Mouse (Mus musculus) MEL (cell line): Measurements from ENCODE around the gene Aspg. TPM values are rescaled to one million over a fixed set of nuclear protein-coding genes. Genes with fewer than 3 reads are reported as not detected.

ENCODE experiments used
- DNase-seq: peaks from one replicate; pipeline ENCODE4 v3.0.0; 2011; ENCODE audit warnings: low read depth, low spot score
- H3K27ac ChIP-seq: 2 replicates; pipeline ENCODE4 v1.5.1; 2012; ENCODE audit warnings: low read depth, mild to moderate bottlenecking, control low read depth, low read length, moderate library complexity; ENCODE audit not compliant: control insufficient read depth
- H3K27me3 ChIP-seq, 2 experiments: fragments of 150-350 bp in 1 of 2; sonication (generic) in 1 of 2; 2 replicates each; pipeline ENCODE4 v1.6.1; 2012; ENCODE audit warnings: low read length in 2 of 2, mild to moderate bottlenecking in 2 of 2, improper control_type of control experiment in 1 of 2, moderate library complexity in 1 of 2; ENCODE audit not compliant: insufficient read depth in 2 of 2, control insufficient read depth in 1 of 2
- H3K36me3 ChIP-seq, 2 experiments: 2 replicates each; pipeline ENCODE4 v1.6.1; 2012 to 2014; ENCODE audit warnings: low read length in 2 of 2, improper control_type of control experiment in 1 of 2, inconsistent platforms in 1 of 2, mild to moderate bottlenecking in 1 of 2; ENCODE audit not compliant: insufficient read depth in 2 of 2, control insufficient read depth in 1 of 2
- H3K4me1 ChIP-seq, 2 experiments: fragments of 150-350 bp in 1 of 2; sonication (generic) in 1 of 2; 2 replicates each; pipeline ENCODE4 v1.6.1; 2012; ENCODE audit warnings: low read length in 2 of 2, improper control_type of control experiment in 1 of 2, mild to moderate bottlenecking in 1 of 2; ENCODE audit not compliant: insufficient read depth in 2 of 2, control insufficient read depth in 1 of 2
- H3K4me3 ChIP-seq, 2 experiments: fragments of 150-350 bp in 1 of 2; sonication (generic) in 1 of 2; 2 replicates each; pipeline ENCODE4 v1.5.1; 2012; ENCODE audit warnings: low read depth in 2 of 2, low read length in 2 of 2, mild to moderate bottlenecking in 2 of 2, moderate library complexity in 2 of 2, control low read depth in 1 of 2, improper control_type of control experiment in 1 of 2; ENCODE audit not compliant: control insufficient read depth in 1 of 2, insufficient read depth in 1 of 2
- H3K79me2 ChIP-seq: 2 replicates; pipeline ENCODE4 v1.6.1; 2012; ENCODE audit warnings: mild to moderate bottlenecking, low read length, moderate library complexity; ENCODE audit not compliant: control insufficient read depth, poor library complexity, insufficient read depth
- H3K9ac ChIP-seq: 2 replicates; pipeline ENCODE4 v1.6.1; 2012; ENCODE audit warnings: low read depth, mild to moderate bottlenecking, control low read depth, low read length, moderate library complexity; ENCODE audit not compliant: control insufficient read depth, poor library complexity, severe bottlenecking
- H3K9me3 ChIP-seq: fragments of 150-350 bp; sonication (generic); replicated peaks from 2 replicates; pipeline ENCODE4 v1.6.1; 2012; ENCODE audit warnings: mild to moderate bottlenecking, low read length, improper control_type of control experiment, moderate library complexity; ENCODE audit not compliant: insufficient read depth
- CTCF ChIP-seq, 3 experiments: IDR thresholded peaks in 2 of 3; conservative IDR thresholded peaks in 1 of 3; 2 replicates each; pipeline ENCODE4 v1.5.1; 2011 to 2012; ENCODE audit warnings: low read length in 3 of 3, low read depth in 2 of 3, mild to moderate bottlenecking in 2 of 3, improper control_type of control experiment in 1 of 3, inconsistent platforms in 1 of 3, mixed read lengths in 1 of 3, moderate library complexity in 1 of 3; ENCODE audit not compliant: control insufficient read depth in 1 of 3, insufficient read depth in 1 of 3, poor library complexity in 1 of 3, severe bottlenecking in 1 of 3
- E2F4 ChIP-seq: IDR thresholded peaks from 2 replicates; pipeline ENCODE4 v1.6.1; 2011; ENCODE audit warnings: low read depth, low read length, improper control_type of control experiment, borderline replicate concordance
- ELF1 ChIP-seq: IDR thresholded peaks from 2 replicates; pipeline ENCODE4 v1.6.1; 2014; ENCODE audit warnings: low read depth, mild to moderate bottlenecking, inconsistent platforms, low read length, improper control_type of control experiment, moderate library complexity
- GABPA ChIP-seq: IDR thresholded peaks from 2 replicates; pipeline ENCODE4 v1.6.1; 2012; ENCODE audit warnings: low read depth, mild to moderate bottlenecking, inconsistent platforms, low read length, improper control_type of control experiment, moderate library complexity
- HCFC1 ChIP-seq: IDR thresholded peaks from 2 replicates; pipeline ENCODE4 v1.6.1; 2012; ENCODE audit warnings: low read depth, mild to moderate bottlenecking, inconsistent platforms, low read length, improper control_type of control experiment, moderate library complexity
- KAT2A ChIP-seq: conservative IDR thresholded peaks from 2 replicates; pipeline ENCODE4 v1.6.1; 2012; ENCODE audit warnings: low read depth, low read length, improper control_type of control experiment, inconsistent platforms
- MAZ ChIP-seq: IDR thresholded peaks from 2 replicates; pipeline ENCODE4 v1.6.1; 2012; ENCODE audit warnings: low read depth, mild to moderate bottlenecking, inconsistent platforms, low read length, improper control_type of control experiment
- MEF2A ChIP-seq: IDR thresholded peaks from 2 replicates; pipeline ENCODE4 v1.6.1; 2014; ENCODE audit warnings: low read depth, mild to moderate bottlenecking, inconsistent platforms, low read length, improper control_type of control experiment; ENCODE audit not compliant: poor library complexity, insufficient replicate concordance, severe bottlenecking; ENCODE audit errors: extremely low read depth
- NELFE ChIP-seq: IDR thresholded peaks from 2 replicates; pipeline ENCODE4 v1.6.1; 2011; ENCODE audit warnings: low read depth, low read length, improper control_type of control experiment
- NRF1 ChIP-seq: IDR thresholded peaks from 2 replicates; pipeline ENCODE4 v1.6.1; 2014; ENCODE audit warnings: low read depth, mild to moderate bottlenecking, inconsistent platforms, low read length, improper control_type of control experiment, moderate library complexity; ENCODE audit not compliant: poor library complexity, insufficient read depth, severe bottlenecking
- POLR2A ChIP-seq, 2 experiments: IDR thresholded peaks; 2 replicates each; pipeline ENCODE4 v1.6.1; 2011 to 2012; ENCODE audit warnings: low read length in 2 of 2, mild to moderate bottlenecking in 2 of 2, control low read depth in 1 of 2, improper control_type of control experiment in 1 of 2, low read depth in 1 of 2, moderate library complexity in 1 of 2; ENCODE audit not compliant: control insufficient read depth in 1 of 2, insufficient read depth in 1 of 2, poor library complexity in 1 of 2
- POLR2AphosphoS2 ChIP-seq: IDR thresholded peaks from 2 replicates; pipeline ENCODE4 v1.6.1; 2011; ENCODE audit warnings: low read length, improper control_type of control experiment
- POLR2AphosphoS5 ChIP-seq: IDR thresholded peaks from 2 replicates; pipeline ENCODE4 v1.6.1; 2012; ENCODE audit warnings: low read depth, borderline replicate concordance, mild to moderate bottlenecking, inconsistent platforms, low read length, moderate library complexity, mixed read lengths
- RAD21 ChIP-seq: IDR thresholded peaks from 2 replicates; pipeline ENCODE4 v1.6.1; 2011; ENCODE audit warnings: mild to moderate bottlenecking, low read depth, low read length, improper control_type of control experiment
- RCOR1 ChIP-seq: IDR thresholded peaks from 2 replicates; pipeline ENCODE4 v1.6.1; 2012; ENCODE audit warnings: low read depth, mild to moderate bottlenecking, inconsistent platforms, low read length, improper control_type of control experiment
- TAL1 ChIP-seq: IDR thresholded peaks from 2 replicates; pipeline ENCODE4 v1.6.1; 2012; ENCODE audit warnings: mild to moderate bottlenecking, inconsistent platforms, low read length, moderate library complexity, mixed read lengths
- TBP ChIP-seq: IDR thresholded peaks from 2 replicates; pipeline ENCODE4 v1.8.0; 2011; ENCODE audit warnings: low read depth, low read length, improper control_type of control experiment
- UBTF ChIP-seq: IDR thresholded peaks from 2 replicates; pipeline ENCODE4 v1.6.1; 2012; ENCODE audit warnings: low read depth, mild to moderate bottlenecking, inconsistent platforms, low read length, improper control_type of control experiment, moderate library complexity, borderline replicate concordance; ENCODE audit not compliant: insufficient read depth
- USF1 ChIP-seq: IDR thresholded peaks from 2 replicates; pipeline ENCODE4 v1.6.1; 2014; ENCODE audit warnings: low read depth, mild to moderate bottlenecking, inconsistent platforms, low read length, improper control_type of control experiment, moderate library complexity
- ZMIZ1 ChIP-seq: IDR thresholded peaks from 2 replicates; pipeline ENCODE4 v1.6.1; 2012; ENCODE audit warnings: low read depth, mild to moderate bottlenecking, inconsistent platforms, low read length, improper control_type of control experiment, moderate library complexity
- polyA plus RNA-seq, 2 experiments: library from polyadenylated mRNA; stranded (reverse) in 1 of 2; unstranded in 1 of 2; fragments of >175 nt in 1 of 2; fragments of >200 nt in 1 of 2; gene quantifications; 2 replicates each; pipeline versions ENCODE4 v1.2.1 to v1.2.4; 2012; ENCODE audit warnings: low replicate concordance in 2 of 2, low read depth in 1 of 2; ENCODE audit not compliant: insufficient read length in 2 of 2, insufficient read depth in 1 of 2, missing spikeins in 1 of 2
- total RNA-seq: library from RNA; depleted of rRNA; stranded (reverse); fragments of 300-350 nt; gene quantifications from 2 replicates; pipeline ENCODE4 v1.2.3, GENCODE M21; 2012

Aspg gene
- total and polyA plus RNA-seq, 3 experiments = not detected

GRCm38 (mm10) chr12:112145875-112146651, 39.6 kb downstream of the Aspg start, which contains the start of gene Kif26a:
Gene Kif26a (plus strand): TSS chr12:112146208.
- TF ChIP-seq RAD21 (no peak), RCOR1 (no peak), POLR2AphosphoS5 (no peak), E2F4 (0 out of 2 replicates have a peak, but pooled peaks have one; percentile 54), ELF1 (no peak), POLR2AphosphoS2 (no peak), NRF1 (peak; percentile 75), KAT2A (no peak), NELFE (0 out of 2 replicates have a peak, but pooled peaks have one; percentile 28), ZMIZ1 (no peak), USF1 (no peak), MAZ (no peak; the same call in 1 of the 2 replicates), MEF2A (no peak), TAL1 (no peak), POLR2A (IDR thresholded peaks at IDR 0.05; ENCODE audit: control insufficient read depth in 1 of 2, insufficient read depth in 1 of 2, low read depth in 1 of 2, low read length in 2 of 2, poor library complexity in 1 of 2) (peak in 1 of 2 experiments; percentile 54; a peak in 1 of 4 replicates), CTCF (IDR thresholded peaks at IDR 0.05 in 2 of 3, conservative IDR thresholded peaks at IDR 0.05 in 1 of 3; ENCODE audit: control insufficient read depth in 1 of 3, insufficient read depth in 1 of 3, low read depth in 2 of 3, low read length in 3 of 3, poor library complexity in 1 of 3, severe bottlenecking in 1 of 3) (peak in 1 of 3 experiments; percentile 74; a peak in 2 of 6 replicates), GABPA (no peak), UBTF (0 out of 2 replicates have a peak, but pooled peaks have one; percentile 75), HCFC1 (no peak), TBP (0 out of 2 replicates have a peak, but pooled peaks have one; percentile 13)
- H3K36me3 ChIP-seq = no peaks in the 10 kb centered on the region
- H3K79me2 ChIP-seq = no peaks in the 10 kb centered on the region
- H3K4me3 ChIP-seq = peak within 1 kb of the TSS; percentile 29 to 38
- peaks cover 5% of the 10 kb centered on the region; the same call in 1 of the 2 replicates for H3K9me3 ChIP-seq
- DNase-seq = peak; percentile 87
- no peaks in the 10 kb centered on the region for H3K4me1 ChIP-seq
- no peaks in the 10 kb centered on the region for H3K27me3 ChIP-seq
- peak within 1 kb of the TSS; percentile 43 for H3K9ac ChIP-seq
- H3K27ac ChIP-seq = no peak within 1 kb of the TSS
